Comparison of ENCODE assay signal across 17 mouse cellular contexts in the genomic region with DNA sequence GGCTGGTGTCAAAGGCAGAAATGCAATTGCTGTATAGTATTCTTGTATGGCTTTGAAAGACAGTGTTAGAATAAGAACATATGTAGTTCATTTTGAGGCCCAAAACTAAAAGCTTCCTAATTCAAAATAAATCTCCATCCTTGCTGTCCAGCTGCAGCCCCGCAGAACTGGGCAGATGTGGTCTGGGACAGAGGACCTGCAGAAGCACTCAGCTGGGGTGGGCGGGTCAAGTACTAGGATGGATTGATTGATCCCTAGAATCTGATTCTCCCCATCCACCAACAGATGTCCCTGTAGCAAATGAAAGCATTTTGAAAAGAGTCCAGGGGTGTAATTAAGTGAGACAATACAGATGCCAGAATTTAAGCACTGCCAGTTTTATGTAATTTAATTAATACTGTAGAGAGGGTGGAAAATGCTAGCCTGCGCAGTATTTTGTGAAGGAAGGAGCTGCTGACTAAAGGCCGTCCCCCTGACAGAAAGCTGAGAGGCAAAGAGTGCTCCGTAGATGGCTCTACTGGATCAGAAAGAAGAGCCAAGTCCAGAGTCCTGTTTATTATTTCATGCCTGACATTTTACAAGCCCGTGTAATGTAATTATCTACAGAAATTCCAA. TPM values are rescaled to one million over a fixed set of nuclear protein-coding genes. Genes with fewer than 3 reads are reported as not detected.
A peak's percentile ranks its signal among the peaks of the same experiment; 100 is the strongest.
DNase-seq lines count a peak whose midpoint lies in the region; ATAC-seq lines count a peak whose summit lies in the region.
"Had no signal": no experiment of that assay in that cellular context is flagged by ENCODE, and none has a peak within 500 bp of the region (broad histone marks: within the 10 kb centered on the region; RNA-seq: fewer than 3 reads in every experiment).

No protein-coding gene starts in this region.

- H3K36me3 ChIP-seq in hindbrain, embryonic 15.5 days = no peaks in the 10 kb centered on the region
- H3K36me3 ChIP-seq in hindbrain, embryonic 11.5 days (ENCODE audit: control insufficient read depth, insufficient read depth, low read length) = no peaks in the 10 kb centered on the region
- H3K36me3 ChIP-seq in lung, embryonic 15.5 days = no peaks in the 10 kb centered on the region
- no peaks in the 10 kb centered on the region for H3K36me3 ChIP-seq in embryonic facial prominence, embryonic 15.5 days
- H3K36me3 ChIP-seq in neural tube, embryonic 15.5 days = no peaks in the 10 kb centered on the region
- H3K36me3 ChIP-seq: embryonic facial prominence, embryonic 12.5 days; heart, embryonic 10.5 days; limb, embryonic 13.5 days had no signal

- DNase-seq in hindbrain, embryonic 11.5 days (ENCODE audit: low spot score) = no peak
- DNase-seq in lung, postnatal 4 days = no peak
- DNase-seq in urinary bladder, postnatal 36 days (ENCODE audit: low spot score in 2 of 2) = no peak
- DNase-seq: heart, postnatal 36 days; kidney, adult 2 months; layer of hippocampus, postnatal 36 days; right cerebral cortex, postnatal 25 days; thymus, postnatal 25 days had no signal

- ATAC-seq in hindbrain, embryonic 15.5 days (ENCODE audit: low FRiP score, low read depth) = no peak
- ATAC-seq in hindbrain, embryonic 11.5 days (ENCODE audit: low FRiP score) = no peak
- peak; percentile 35; the same call in 1 of the 2 replicates for ATAC-seq in lung, embryonic 15.5 days (ENCODE audit: borderline replicate concordance, extremely low read depth, low FRiP score, low TSS enrichment)
- ATAC-seq in embryonic facial prominence, embryonic 15.5 days (ENCODE audit: insufficient number of reproducible peaks, low FRiP score, low TSS enrichment, low read depth) = peak; percentile 51; the same call in 1 of the 2 replicates
- no peak for ATAC-seq in neural tube, embryonic 15.5 days (ENCODE audit: low FRiP score)
- ATAC-seq: Patski had no signal

- H3K4me2 ChIP-seq in hindbrain, embryonic 15.5 days = no peak overlapping the region
- no peak overlapping the region for H3K4me2 ChIP-seq in hindbrain, embryonic 11.5 days (replicated peaks; ENCODE audit: low read depth, low read length)
- no peak overlapping the region for H3K4me2 ChIP-seq in lung, embryonic 15.5 days
- H3K4me2 ChIP-seq in embryonic facial prominence, embryonic 15.5 days (replicated peaks) = no peak overlapping the region
- H3K4me2 ChIP-seq in neural tube, embryonic 15.5 days = no peak overlapping the region
- H3K4me2 ChIP-seq: embryonic facial prominence, embryonic 12.5 days; limb, embryonic 13.5 days had no signal

- H3K4me1 ChIP-seq in hindbrain, embryonic 15.5 days (replicated peaks) = peaks cover 6% of the 10 kb centered on the region; the same call in 1 of the 2 replicates
- H3K4me1 ChIP-seq in hindbrain, embryonic 11.5 days (replicated peaks; ENCODE audit: control insufficient read depth, insufficient read depth, low read length) = no peaks in the 10 kb centered on the region; the same call in 1 of the 2 replicates
- no peaks in the 10 kb centered on the region for H3K4me1 ChIP-seq in lung, embryonic 15.5 days
- peaks cover 9% of the 10 kb centered on the region; the same call in 1 of the 2 replicates for H3K4me1 ChIP-seq in embryonic facial prominence, embryonic 15.5 days
- peaks cover 7% of the 10 kb centered on the region for H3K4me1 ChIP-seq in neural tube, embryonic 15.5 days
- H3K4me1 ChIP-seq: embryonic facial prominence, embryonic 12.5 days; heart, embryonic 10.5 days; limb, embryonic 13.5 days had no signal

- no peaks in the 10 kb centered on the region for H3K9me3 ChIP-seq in hindbrain, embryonic 15.5 days
- H3K9me3 ChIP-seq in hindbrain, embryonic 11.5 days (ENCODE audit: control insufficient read depth, low read length) = no peaks in the 10 kb centered on the region
- no peaks in the 10 kb centered on the region for H3K9me3 ChIP-seq in lung, embryonic 15.5 days
- no peaks in the 10 kb centered on the region for H3K9me3 ChIP-seq in embryonic facial prominence, embryonic 15.5 days (replicated peaks)
- no peaks in the 10 kb centered on the region for H3K9me3 ChIP-seq in neural tube, embryonic 15.5 days (replicated peaks)
- H3K9me3 ChIP-seq: embryonic facial prominence, embryonic 12.5 days; heart, embryonic 10.5 days; limb, embryonic 13.5 days had no signal

- no peaks in the 10 kb centered on the region for H3K27me3 ChIP-seq in hindbrain, embryonic 15.5 days
- no peaks in the 10 kb centered on the region for H3K27me3 ChIP-seq in hindbrain, embryonic 11.5 days (ENCODE audit: control insufficient read depth, insufficient read depth, low read length)
- no peaks in the 10 kb centered on the region for H3K27me3 ChIP-seq in lung, embryonic 15.5 days
- H3K27me3 ChIP-seq in embryonic facial prominence, embryonic 15.5 days = no peaks in the 10 kb centered on the region
- H3K27me3 ChIP-seq in neural tube, embryonic 15.5 days (replicated peaks) = no peaks in the 10 kb centered on the region
- H3K27me3 ChIP-seq: embryonic facial prominence, embryonic 12.5 days; limb, embryonic 13.5 days; Patski had no signal

- no peak overlapping the region for H3K4me3 ChIP-seq in hindbrain, embryonic 15.5 days
- H3K4me3 ChIP-seq in hindbrain, embryonic 11.5 days (ENCODE audit: low read depth, low read length) = no peak overlapping the region
- H3K4me3 ChIP-seq in lung, embryonic 15.5 days = no peak overlapping the region
- H3K4me3 ChIP-seq in embryonic facial prominence, embryonic 15.5 days (replicated peaks) = no peak overlapping the region
- no peak overlapping the region for H3K4me3 ChIP-seq in neural tube, embryonic 15.5 days (replicated peaks)
- H3K4me3 ChIP-seq: embryonic facial prominence, embryonic 12.5 days; heart, embryonic 10.5 days; limb, embryonic 13.5 days had no signal

- 0 out of 2 replicates have a peak overlapping the region, but pooled peaks have one; percentile 20 for H3K27ac ChIP-seq in hindbrain, embryonic 15.5 days (replicated peaks)
- no peak overlapping the region for H3K27ac ChIP-seq in hindbrain, embryonic 11.5 days (ENCODE audit: low read depth, low read length)
- no peak overlapping the region for H3K27ac ChIP-seq in lung, embryonic 15.5 days
- no peak overlapping the region for H3K27ac ChIP-seq in embryonic facial prominence, embryonic 15.5 days (replicated peaks)
- peak overlapping the region; percentile 1; the same call in 1 of the 2 replicates for H3K27ac ChIP-seq in neural tube, embryonic 15.5 days (replicated peaks)
- H3K27ac ChIP-seq: embryonic facial prominence, embryonic 12.5 days; heart, embryonic 10.5 days; limb, embryonic 13.5 days; macrophage had no signal

- 54% methylated on average over 6 of the region's 6 CpGs for WGBS in hindbrain, embryonic 15.5 days
- WGBS in hindbrain, embryonic 11.5 days = 77% methylated on average over 6 of the region's 6 CpGs
- WGBS in lung, embryonic 15.5 days = 53% methylated on average over 6 of the region's 6 CpGs
- 41% methylated on average over 6 of the region's 6 CpGs for WGBS in embryonic facial prominence, embryonic 15.5 days
- WGBS in neural tube, embryonic 15.5 days = 50% methylated on average over 6 of the region's 6 CpGs

- no peak overlapping the region for H3K9ac ChIP-seq in hindbrain, embryonic 15.5 days
- H3K9ac ChIP-seq in hindbrain, embryonic 11.5 days (ENCODE audit: low read depth, low read length) = no peak overlapping the region
- no peak overlapping the region for H3K9ac ChIP-seq in lung, embryonic 15.5 days
- no peak overlapping the region for H3K9ac ChIP-seq in embryonic facial prominence, embryonic 15.5 days
- no peak overlapping the region for H3K9ac ChIP-seq in neural tube, embryonic 15.5 days (replicated peaks)
- H3K9ac ChIP-seq: embryonic facial prominence, embryonic 12.5 days; limb, embryonic 13.5 days had no signal

RNA-seq across cellular contexts. Expression of gene Pabpc6, which starts 5.8 kb away (rescaled TPM):
- polyA plus RNA-seq in hindbrain, embryonic 15.5 days (2015; fragmentation: Nextera tagmentation; extraction: Ambion mirVana) = not detected in 2 replicates
- polyA plus RNA-seq in hindbrain, embryonic 11.5 days (2014; fragmentation: Nextera tagmentation; extraction: Ambion mirVana) = not detected in 2 replicates
- polyA plus RNA-seq in lung, embryonic 15.5 days (2015; fragmentation: Nextera tagmentation; extraction: Ambion mirVana) = not detected in 2 replicates
- not detected in 2 replicates for polyA plus RNA-seq in embryonic facial prominence, embryonic 15.5 days (2015; fragmentation: Nextera tagmentation; extraction: Ambion mirVana)
- not detected in 2 replicates for polyA plus RNA-seq in neural tube, embryonic 15.5 days (2015; fragmentation: Nextera tagmentation; extraction: Ambion mirVana)
- polyA plus RNA-seq: embryonic facial prominence, embryonic 12.5 days; heart, embryonic 10.5 days; limb, embryonic 13.5 days; macrophage; Patski had no signal

Comparison
In these comparisons a context has a peak if more than half of its experiments do, and no peak if none do; other contexts are left out.
1. H3K27ac ChIP-seq: peak in hindbrain, embryonic 15.5 days (single experiment) and neural tube, embryonic 15.5 days (single experiment); none in hindbrain, embryonic 11.5 days (single experiment), lung, embryonic 15.5 days (single experiment) and embryonic facial prominence, embryonic 15.5 days (single experiment).
2. ATAC-seq: peak in lung, embryonic 15.5 days (single experiment) and embryonic facial prominence, embryonic 15.5 days (single experiment); none in hindbrain, embryonic 15.5 days (single experiment), hindbrain, embryonic 11.5 days (single experiment) and neural tube, embryonic 15.5 days (single experiment).